ENCODE assay signal across 8 mouse cellular contexts in genomic region chr3:159841458-159841857, GRCm38 (mm10). TPM values are rescaled to one million over a fixed set of nuclear protein-coding genes. Genes with fewer than 3 reads are reported as not detected.
A peak's percentile ranks its signal among the peaks of the same experiment; 100 is the strongest.
DNase-seq lines count a peak whose midpoint lies in the region; ATAC-seq and TF ChIP-seq lines count a peak whose summit lies in the region.

No protein-coding gene starts in this region.

- peak overlapping the region; percentile 57 for H3K27ac ChIP-seq in gastrocnemius, adult 2 months
- H3K27ac ChIP-seq in heart, embryonic 13.5 days (replicated peaks) = peak overlapping the region; percentile 93
- peak overlapping the region; percentile 93 for H3K27ac ChIP-seq in limb, embryonic 10.5 days

- intact Hi-C loops in gastrocnemius, adult 2 months (cut with DNase I) = loop anchor here (5.0 kb wide), 1 partner anchor 46 kb away; no protein-coding TSS in a partner anchor
- intact Hi-C loops in gastrocnemius, postnatal 14 days (cut with DNase I; ENCODE audit: low total_unique reads) = no loop called here
- intact Hi-C loops in left cerebral cortex, postnatal 4 days (cut with DNase I) = no loop called here

- no peak for TF ChIP-seq CTCF in gastrocnemius, adult 2 months (IDR thresholded peaks at IDR 0.05)

- DNase-seq in gastrocnemius, adult 2 months = no peak
- no peak for DNase-seq in gastrocnemius, postnatal 14 days
- peak; percentile 41 for DNase-seq in brain, adult 2 months (ENCODE audit: low read depth, low spot score)
- no peak for DNase-seq in limb, embryonic 10.5 days (ENCODE audit: low spot score)
- DNase-seq in layer of hippocampus, postnatal 10 days (ENCODE audit: low spot score in 2 of 2) = no peak
- no peak for DNase-seq in left cerebral cortex, postnatal 4 days

- H3K27me3 ChIP-seq in heart, embryonic 13.5 days (replicated peaks) = no peaks in the 10 kb centered on the region
- no peaks in the 10 kb centered on the region for H3K27me3 ChIP-seq in limb, embryonic 10.5 days (ENCODE audit: low read depth, poor library complexity, severe bottlenecking)
- no peaks in the 10 kb centered on the region for H3K27me3 ChIP-seq in myocyte (ENCODE audit: control insufficient read depth, insufficient read depth, insufficient read length)

- WGBS in heart, embryonic 13.5 days = 10% methylated on average over 3 of the region's 3 CpGs
- WGBS in limb, embryonic 10.5 days = 2% methylated on average over 3 of the region's 3 CpGs

- no peak for ATAC-seq in heart, embryonic 13.5 days (ENCODE audit: extremely low read depth, insufficient number of reproducible peaks, low FRiP score, low TSS enrichment)

- peak overlapping the region; percentile 89 for H3K9ac ChIP-seq in heart, embryonic 13.5 days

- H3K9me3 ChIP-seq in heart, embryonic 13.5 days = no peaks in the 10 kb centered on the region
- H3K9me3 ChIP-seq in limb, embryonic 10.5 days (replicated peaks) = no peaks in the 10 kb centered on the region

- H3ac ChIP-seq in myocyte (ENCODE audit: control insufficient read depth, insufficient read length) = peak overlapping the region; percentile 51

- TF ChIP-seq POLR2A in myocyte (IDR thresholded peaks at IDR 0.05; ENCODE audit: insufficient read length, low read depth) = peak; percentile 8

- H3K36me3 ChIP-seq in heart, embryonic 13.5 days = 0 out of 2 replicates have a peak, but pooled peaks cover 3% of the 10 kb centered on the region
- H3K36me3 ChIP-seq in limb, embryonic 10.5 days = no peaks in the 10 kb centered on the region
- H3K36me3 ChIP-seq in myocyte (ENCODE audit: control insufficient read depth, insufficient read depth) = no peaks in the 10 kb centered on the region

- H3K4me1 ChIP-seq in heart, embryonic 13.5 days = peaks cover 24% of the 10 kb centered on the region
- H3K4me1 ChIP-seq in limb, embryonic 10.5 days = peaks cover 20% of the 10 kb centered on the region

- peaks cover 76% of the 10 kb centered on the region for H3K79me2 ChIP-seq in myocyte (ENCODE audit: control insufficient read depth, insufficient read depth)

- peak overlapping the region; percentile 89 for H3K4me2 ChIP-seq in heart, embryonic 13.5 days
- peak overlapping the region; percentile 74 for H3K4me2 ChIP-seq in myocyte (ENCODE audit: low read depth)

- peak overlapping the region; percentile 87 for H3K4me3 ChIP-seq in gastrocnemius, adult 2 months
- H3K4me3 ChIP-seq in heart, embryonic 13.5 days = peak overlapping the region; percentile 71
- H3K4me3 ChIP-seq in limb, embryonic 10.5 days = peak overlapping the region; percentile 64
- H3K4me3 ChIP-seq in myocyte = peak overlapping the region; percentile 96

TF ChIP-seq in myocyte, 11 proteins besides CTCF, POLR2A, EP300 and RAD21:
- TF ChIP-seq POLR2AphosphoS2 (IDR thresholded peaks at IDR 0.05; ENCODE audit: insufficient read length, low read depth) (no peak), MAX (IDR thresholded peaks at IDR 0.05; ENCODE audit: low read depth) (no peak), TCF12 (IDR thresholded peaks at IDR 0.05; ENCODE audit: insufficient read depth, poor library complexity, severe bottlenecking) (no peak), REST (IDR thresholded peaks at IDR 0.05; ENCODE audit: insufficient read depth, insufficient read length) (no peak), E2F4 (IDR thresholded peaks at IDR 0.05; ENCODE audit: insufficient read depth) (no peak), CEBPB (IDR thresholded peaks at IDR 0.05; ENCODE audit: insufficient read depth, poor library complexity, severe bottlenecking) (no peak), MYOD1 (IDR thresholded peaks at IDR 0.05; ENCODE audit: control insufficient read depth in 1 of 3, insufficient read length in 2 of 3, low read depth in 2 of 3) (no peak), USF1 (IDR thresholded peaks at IDR 0.05; ENCODE audit: low read depth) (no peak), TCF3 (IDR thresholded peaks at IDR 0.05; ENCODE audit: insufficient read length, low read depth) (no peak)
TF ChIP-seq in myocyte: peak in this region for 0.

RNA-seq across cellular contexts. Expression of gene Wls, which starts 2.0 kb away (rescaled TPM):
- total RNA-seq in gastrocnemius, adult 2 months (2021) = 10 to 100 TPM; 21.0 to 24.3 TPM
- total RNA-seq in gastrocnemius, postnatal 14 days (2021) = 10 to 100 TPM; 25.3 to 30.9 TPM
- polyA plus RNA-seq in heart, embryonic 13.5 days (2015; fragmentation: Nextera tagmentation; extraction: Ambion mirVana) = 131 and 140 TPM in 2 replicates
- polyA plus RNA-seq in limb, embryonic 10.5 days (2016; fragmentation: Nextera tagmentation; extraction: Ambion mirVana) = 101 and 122 TPM in 2 replicates
- 187 TPM for polyA plus RNA-seq in myocyte (2012; fragmentation: generic; extraction: Trizol)
- total RNA-seq in layer of hippocampus, postnatal 10 days (2021) = 10 to 100 TPM; 21.6 to 25.0 TPM
- 10 to 100 TPM; 23.8 to 25.9 TPM for total RNA-seq in left cerebral cortex, postnatal 4 days (2021)
